Mouse (Mus musculus) forebrain, embryonic 13.5 days (tissue): ENCODE data around the gene Dlg1. TPM values are rescaled to one million over a fixed set of nuclear protein-coding genes. Genes with fewer than 3 reads are reported as not detected.

Experiments used
- ATAC-seq: fragments of 200-750 bp; cut with Nextera tagmentation; 2 replicates; pipeline ENCODE4 v1.8.0; 2017
- H3K27ac ChIP-seq: fragments of 300-500 bp; sonication (generic); 2 replicates; pipeline ENCODE4 v1.5.1; 2015; ENCODE audit warnings: inconsistent platforms, mild to moderate bottlenecking, moderate library complexity
- H3K27me3 ChIP-seq: fragments of 300-500 bp; sonication (generic); 2 replicates; pipeline ENCODE4 v1.6.1; 2015; ENCODE audit warnings: mild to moderate bottlenecking, inconsistent platforms
- H3K36me3 ChIP-seq: fragments of 300-500 bp; sonication (generic); 2 replicates; pipeline ENCODE4 v1.6.1; 2015; ENCODE audit warnings: mild to moderate bottlenecking, inconsistent platforms; ENCODE audit not compliant: poor library complexity, severe bottlenecking
- H3K4me1 ChIP-seq: fragments of 300-500 bp; sonication (generic); 2 replicates; pipeline ENCODE4 v1.6.1; 2015; ENCODE audit warnings: inconsistent platforms
- H3K4me2 ChIP-seq: fragments of 300-500 bp; sonication (generic); 2 replicates; pipeline ENCODE4 v1.6.1; 2015; ENCODE audit warnings: inconsistent platforms, mild to moderate bottlenecking, moderate library complexity
- H3K4me3 ChIP-seq: fragments of 300-500 bp; sonication (generic); 2 replicates; pipeline ENCODE4 v1.5.1; 2015; ENCODE audit warnings: mild to moderate bottlenecking, inconsistent platforms
- H3K9ac ChIP-seq: fragments of 300-500 bp; sonication (generic); 2 replicates; pipeline ENCODE4 v1.6.1; 2015; ENCODE audit warnings: mild to moderate bottlenecking, inconsistent platforms
- H3K9me3 ChIP-seq: fragments of 300-500 bp; sonication (generic); replicated peaks from 2 replicates; pipeline ENCODE4 v1.6.1; 2016; ENCODE audit warnings: inconsistent platforms
- WGBS: fragments of 180-500 bp; shearing (Covaris S2); methylation state at CpG from one replicate; pipeline ENCODE4 v1.1.7; 2015; 5-methylcytosine and 5-hydroxymethylcytosine counted together
- polyA plus RNA-seq: library from polyadenylated mRNA; unstranded; fragments of >200 nt; fragmentation: Nextera tagmentation; extraction: Ambion mirVana; gene quantifications from 2 replicates; pipeline ENCODE4 v1.2.1, GENCODE M21; 2015

The Dlg1 gene
- polyA plus RNA-seq, 1 experiment from 2014 or later, result 17.9 TPM

GRCm38 (mm10) chr16:31634371-31634770 is 28.9 kb upstream of the Dlg1 start:
- ATAC-seq, result no peak
- no peaks in the 10 kb centered on the region for H3K36me3 ChIP-seq
- H3K4me1 ChIP-seq, result no peaks in the 10 kb centered on the region; the same call in 1 of the 2 replicates
- no peaks in the 10 kb centered on the region for H3K27me3 ChIP-seq
- no peak overlapping the region for H3K9ac ChIP-seq
- no peak overlapping the region for H3K27ac ChIP-seq
- H3K4me2 ChIP-seq, result no peak overlapping the region
- no peaks in the 10 kb centered on the region for H3K9me3 ChIP-seq
- H3K4me3 ChIP-seq, result no peak overlapping the region
- WGBS, result 97% methylated on average over 4 of the region's 4 CpGs

- Histone ChIP-seq H3K27me3 (no peaks in the 10 kb centered on the region), H3K36me3 (no peaks in the 10 kb centered on the region), H3K9me3 (no peaks in the 10 kb centered on the region), H3K4me3 (no peak overlapping the region), H3K4me1 (no peaks in the 10 kb centered on the region; the same call in 1 of the 2 replicates), H3K9ac (no peak overlapping the region), H3K27ac (no peak overlapping the region), H3K4me2 (no peak overlapping the region)
- ATAC-seq, result no peak
- 62% methylated on average over 7 of the region's 7 CpGs for WGBS
Observed at GRCm38 (mm10) chr16:31638393-31638792, 24.9 kb upstream of the Dlg1 start.

- Histone ChIP-seq H3K27ac (no peak overlapping the region), H3K4me2 (no peak overlapping the region), H3K36me3 (no peaks in the 10 kb centered on the region), H3K9ac (no peak overlapping the region), H3K27me3 (no peaks in the 10 kb centered on the region), H3K9me3 (no peaks in the 10 kb centered on the region), H3K4me3 (no peak overlapping the region), H3K4me1 (no peaks in the 10 kb centered on the region; the same call in 1 of the 2 replicates)
- no peak for ATAC-seq
- 84% methylated on average over 4 of the region's 4 CpGs for WGBS
Observed at GRCm38 (mm10) chr16:31639946-31640345, 23.3 kb upstream of the Dlg1 start.

GRCm38 (mm10) chr16:31641776-31642175 is 21.5 kb upstream of the Dlg1 start:
- H3K9me3 ChIP-seq, result no peaks in the 10 kb centered on the region
- no peaks in the 10 kb centered on the region; the same call in 1 of the 2 replicates for H3K4me1 ChIP-seq
- no peaks in the 10 kb centered on the region for H3K27me3 ChIP-seq
- H3K9ac ChIP-seq, result no peak overlapping the region
- WGBS, result 93% methylated on average over 4 of the region's 4 CpGs
- no peak overlapping the region for H3K4me3 ChIP-seq
- ATAC-seq, result no peak
- no peaks in the 10 kb centered on the region for H3K36me3 ChIP-seq
- H3K27ac ChIP-seq, result no peak overlapping the region
- H3K4me2 ChIP-seq, result no peak overlapping the region

- no peaks in the 10 kb centered on the region for H3K9me3 ChIP-seq
- H3K4me1 ChIP-seq, result peaks cover 29% of the 10 kb centered on the region
- no peak for ATAC-seq
- H3K36me3 ChIP-seq, result no peaks in the 10 kb centered on the region
- no peak overlapping the region for H3K9ac ChIP-seq
- no peak overlapping the region for H3K27ac ChIP-seq
- no peak overlapping the region for H3K4me3 ChIP-seq
- H3K27me3 ChIP-seq, result no peaks in the 10 kb centered on the region
- H3K4me2 ChIP-seq, result no peak overlapping the region
- 68% methylated on average over 7 of the region's 7 CpGs for WGBS
Observed at GRCm38 (mm10) chr16:31647221-31647620, 16.0 kb upstream of the Dlg1 start.

GRCm38 (mm10) chr16:31650788-31651187 is 12.5 kb upstream of the Dlg1 start:
- 6% methylated on average over 6 of the region's 6 CpGs for WGBS
- H3K27me3 ChIP-seq, result no peaks in the 10 kb centered on the region

GRCm38 (mm10) chr16:31651541-31651940 is 11.7 kb upstream of the Dlg1 start:
- Histone ChIP-seq H3K4me3 (no peak overlapping the region), H3K27ac (0 out of 2 replicates have a peak overlapping the region, but pooled peaks have one; percentile 8), H3K9ac (no peak overlapping the region), H3K4me2 (no peak overlapping the region), H3K9me3 (no peaks in the 10 kb centered on the region), H3K4me1 (peaks cover 41% of the 10 kb centered on the region), H3K27me3 (no peaks in the 10 kb centered on the region), H3K36me3 (no peaks in the 10 kb centered on the region)
- 77% methylated on average over 3 of the region's 3 CpGs for WGBS
- no peak for ATAC-seq

More at GRCm38 (mm10) chr16:31650788-31651187, 12.5 kb upstream of the Dlg1 start:
- H3K4me3 ChIP-seq, result no peak overlapping the region
- H3K36me3 ChIP-seq, result no peaks in the 10 kb centered on the region
- H3K9me3 ChIP-seq, result no peaks in the 10 kb centered on the region
- peak overlapping the region; percentile 8; the same call in 1 of the 2 replicates for H3K27ac ChIP-seq
- peak; percentile 30; the same call in 1 of the 2 replicates for ATAC-seq
- H3K4me2 ChIP-seq, result no peak overlapping the region
- H3K9ac ChIP-seq, result no peak overlapping the region
- H3K4me1 ChIP-seq, result peaks cover 41% of the 10 kb centered on the region

GRCm38 (mm10) chr16:31652115-31652843 is 11.0 kb upstream of the Dlg1 start:
- no peaks in the 10 kb centered on the region for H3K9me3 ChIP-seq
- no peak overlapping the region for H3K4me3 ChIP-seq
- WGBS, result 38% methylated on average over 9 of the region's 9 CpGs
- ATAC-seq, result no peak
- H3K4me1 ChIP-seq, result peaks cover 41% of the 10 kb centered on the region
- H3K4me2 ChIP-seq, result no peak overlapping the region
- no peaks in the 10 kb centered on the region for H3K36me3 ChIP-seq
- no peaks in the 10 kb centered on the region for H3K27me3 ChIP-seq
- H3K27ac ChIP-seq, result no peak overlapping the region
- H3K9ac ChIP-seq, result no peak overlapping the region

GRCm38 (mm10) chr16:31653616-31654015 is 9.6 kb upstream of the Dlg1 start:
- H3K27ac ChIP-seq, result no peak overlapping the region; the same call in 1 of the 2 replicates
- H3K36me3 ChIP-seq, result no peaks in the 10 kb centered on the region
- peaks cover 41% of the 10 kb centered on the region for H3K4me1 ChIP-seq
- no peak overlapping the region for H3K4me3 ChIP-seq
- no peak for ATAC-seq
- H3K4me2 ChIP-seq, result no peak overlapping the region
- H3K27me3 ChIP-seq, result no peaks in the 10 kb centered on the region
- H3K9me3 ChIP-seq, result no peaks in the 10 kb centered on the region
- WGBS, result 57% methylated on average over 5 of the region's 5 CpGs
- no peak overlapping the region for H3K9ac ChIP-seq

GRCm38 (mm10) chr16:31654021-31654420 is 9.2 kb upstream of the Dlg1 start:
- Histone ChIP-seq H3K4me2 (no peak overlapping the region), H3K4me3 (no peak overlapping the region), H3K4me1 (peaks cover 41% of the 10 kb centered on the region), H3K9ac (no peak overlapping the region), H3K36me3 (no peaks in the 10 kb centered on the region), H3K27ac (no peak overlapping the region; the same call in 1 of the 2 replicates), H3K9me3 (no peaks in the 10 kb centered on the region), H3K27me3 (no peaks in the 10 kb centered on the region)
- WGBS, result 78% methylated on average over 7 of the region's 7 CpGs
- ATAC-seq, result no peak

GRCm38 (mm10) chr16:31655531-31655930 is 7.7 kb upstream of the Dlg1 start:
- no peak overlapping the region for H3K9ac ChIP-seq
- H3K27ac ChIP-seq, result no peak overlapping the region
- H3K9me3 ChIP-seq, result no peaks in the 10 kb centered on the region
- ATAC-seq, result no peak
- no peaks in the 10 kb centered on the region for H3K36me3 ChIP-seq
- 82% methylated on average over 2 of the region's 2 CpGs for WGBS
- no peak overlapping the region for H3K4me2 ChIP-seq
- H3K4me3 ChIP-seq, result no peak overlapping the region
- H3K27me3 ChIP-seq, result no peaks in the 10 kb centered on the region
- peaks cover 29% of the 10 kb centered on the region for H3K4me1 ChIP-seq

GRCm38 (mm10) chr16:31657502-31657901 is 5.7 kb upstream of the Dlg1 start:
- WGBS, result 26% methylated on average over 2 of the region's 2 CpGs
- no peak overlapping the region for H3K9ac ChIP-seq
- H3K9me3 ChIP-seq, result no peaks in the 10 kb centered on the region
- H3K27ac ChIP-seq, result no peak overlapping the region
- H3K4me2 ChIP-seq, result no peak overlapping the region
- H3K4me1 ChIP-seq, result peaks cover 10% of the 10 kb centered on the region
- no peaks in the 10 kb centered on the region for H3K36me3 ChIP-seq
- no peaks in the 10 kb centered on the region for H3K27me3 ChIP-seq
- no peak overlapping the region for H3K4me3 ChIP-seq
- ATAC-seq, result no peak
